Mouse (Mus musculus): Measurements from ENCODE around the gene Vsig2.

GRCm38 (mm10) chr9:37527396-37528224 lies 11.4 kb upstream of the Vsig2 start, which contains the start of gene Esam:
- TF ChIP-seq CTCF (conservative IDR thresholded peaks at IDR 0.05; ENCODE audit: low read length) (no peak), POU5F1 (IDR thresholded peaks at IDR 0.05; ENCODE audit: borderline replicate concordance, low read length) (no peak)
